Mouse (Mus musculus) lung, adult 2 months (tissue): ENCODE results near the gene Mtx2.

Experiments used
- CTCF ChIP-seq: fragments of 200-500 bp; IDR thresholded peaks from 2 replicates; pipeline ENCODE4 v1.5.1; 2011; ENCODE audit warnings: mild to moderate bottlenecking, low read length, control low read depth; ENCODE audit not compliant: insufficient read depth
- POLR2A ChIP-seq: fragments of 200-500 bp; IDR thresholded peaks from 2 replicates; pipeline ENCODE4 v1.6.1; 2011; ENCODE audit warnings: low read depth, mild to moderate bottlenecking, control low read depth, low read length, borderline replicate concordance; ENCODE audit errors: extremely low read depth

GRCm38 (mm10) chr2:74781386-74781785, 44.2 kb upstream of the Mtx2 start:
- no peak for TF ChIP-seq CTCF
- no peak for TF ChIP-seq POLR2A
